Mouse (Mus musculus) G1E (cell line): ENCODE measurements around the gene Arhgap18.

ENCODE experiments used
- CTCF ChIP-seq: IDR thresholded peaks from 2 replicates; pipeline ENCODE4 v1.5.1; 2012; ENCODE audit warnings: low read depth, low read length, inconsistent platforms, mixed read lengths
- GATA1 ChIP-seq: IDR thresholded peaks from 2 replicates; pipeline ENCODE4 v1.6.1; 2012; ENCODE audit warnings: borderline replicate concordance, low read length, inconsistent platforms, mixed read lengths

DNA sequence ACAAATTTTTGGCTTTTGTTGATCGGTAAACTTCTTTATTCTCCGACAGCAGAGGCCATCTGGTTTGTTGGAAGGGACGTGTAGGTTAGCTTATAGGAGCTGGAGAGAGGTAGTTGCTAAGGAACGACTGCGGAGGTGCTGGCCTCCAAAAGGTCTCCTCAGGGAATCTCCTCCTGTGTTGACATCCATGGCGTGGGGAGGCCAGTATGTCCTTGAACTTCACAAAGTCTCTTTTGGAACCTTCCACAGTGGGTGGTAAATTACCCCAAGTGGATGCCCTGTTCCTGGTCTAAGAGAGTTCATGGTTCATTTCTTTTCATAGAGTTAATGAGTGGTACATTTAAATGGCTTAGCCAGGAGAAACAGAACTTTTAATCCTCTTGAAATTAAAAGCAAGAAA is 136.0 kb downstream of the Arhgap18 start:
- TF ChIP-seq GATA1, result no peak
- no peak for TF ChIP-seq CTCF
